Mouse (Mus musculus) lung, embryonic 15.5 days (tissue): Measurements from ENCODE around the gene Rgcc. TPM values are rescaled to one million over a fixed set of nuclear protein-coding genes. Genes with fewer than 3 reads are reported as not detected.
A peak's percentile ranks its signal among the peaks of the same experiment; 100 is the strongest.

Experiments used
- ATAC-seq: fragments of 200-750 bp; cut with Nextera tagmentation; 2 replicates; pipeline ENCODE4 v1.8.0; 2017; ENCODE audit warnings: moderate number of reproducible peaks, borderline replicate concordance; ENCODE audit not compliant: low FRiP score, low TSS enrichment; ENCODE audit errors: extremely low read depth
- H3K27ac ChIP-seq: fragments of 300-500 bp; sonication (generic); 2 replicates; pipeline ENCODE4 v1.5.1; 2015; ENCODE audit warnings: moderate library complexity, mild to moderate bottlenecking, inconsistent platforms
- H3K27me3 ChIP-seq: fragments of 300-500 bp; sonication (generic); 2 replicates; pipeline ENCODE4 v1.6.1; 2015; ENCODE audit warnings: inconsistent platforms
- H3K36me3 ChIP-seq: fragments of 300-500 bp; sonication (generic); 2 replicates; pipeline ENCODE4 v1.6.1; 2015; ENCODE audit warnings: inconsistent platforms
- H3K4me1 ChIP-seq: fragments of 300-500 bp; sonication (generic); 2 replicates; pipeline ENCODE4 v1.6.1; 2015; ENCODE audit warnings: inconsistent platforms
- H3K4me2 ChIP-seq: fragments of 300-500 bp; sonication (generic); 2 replicates; pipeline ENCODE4 v1.6.1; 2015; ENCODE audit warnings: inconsistent platforms, mild to moderate bottlenecking, moderate library complexity
- H3K4me3 ChIP-seq: fragments of 300-500 bp; sonication (generic); 2 replicates; pipeline ENCODE4 v1.5.1; 2015; ENCODE audit warnings: mild to moderate bottlenecking, inconsistent platforms
- H3K9ac ChIP-seq: fragments of 300-500 bp; sonication (generic); 2 replicates; pipeline ENCODE4 v1.6.1; 2015; ENCODE audit warnings: inconsistent platforms
- H3K9me3 ChIP-seq: fragments of 300-500 bp; sonication (generic); 2 replicates; pipeline ENCODE4 v1.6.1; 2016; ENCODE audit warnings: inconsistent platforms
- WGBS: fragments of 180-500 bp; shearing (Covaris S2); methylation state at CpG from one replicate; pipeline ENCODE4 v1.1.7; 2015; 5-methylcytosine and 5-hydroxymethylcytosine counted together
- polyA plus RNA-seq: library from polyadenylated mRNA; unstranded; fragments of >200 nt; fragmentation: Nextera tagmentation; extraction: Ambion mirVana; gene quantifications from 2 replicates; pipeline ENCODE4 v1.2.1, GENCODE M21; 2015

Gene Rgcc
- polyA plus RNA-seq, 1 experiment from 2014 or later: 154 TPM

- H3K4me1 ChIP-seq: peaks cover 5% of the 10 kb centered on the region; the same call in 1 of the 2 replicates
- H3K27ac ChIP-seq: no peak overlapping the region
- H3K9me3 ChIP-seq: no peaks in the 10 kb centered on the region
- H3K4me2 ChIP-seq: no peak overlapping the region
- no peak for ATAC-seq
- H3K27me3 ChIP-seq: no peaks in the 10 kb centered on the region
- 74% methylated on average over 12 of the region's 12 CpGs for WGBS
- no peak overlapping the region for H3K4me3 ChIP-seq
- no peaks in the 10 kb centered on the region for H3K36me3 ChIP-seq
- H3K9ac ChIP-seq: no peak overlapping the region
Measured at GRCm38 (mm10) chr14:79314245-79315010, 13.0 kb upstream of the Rgcc start.

DNA sequence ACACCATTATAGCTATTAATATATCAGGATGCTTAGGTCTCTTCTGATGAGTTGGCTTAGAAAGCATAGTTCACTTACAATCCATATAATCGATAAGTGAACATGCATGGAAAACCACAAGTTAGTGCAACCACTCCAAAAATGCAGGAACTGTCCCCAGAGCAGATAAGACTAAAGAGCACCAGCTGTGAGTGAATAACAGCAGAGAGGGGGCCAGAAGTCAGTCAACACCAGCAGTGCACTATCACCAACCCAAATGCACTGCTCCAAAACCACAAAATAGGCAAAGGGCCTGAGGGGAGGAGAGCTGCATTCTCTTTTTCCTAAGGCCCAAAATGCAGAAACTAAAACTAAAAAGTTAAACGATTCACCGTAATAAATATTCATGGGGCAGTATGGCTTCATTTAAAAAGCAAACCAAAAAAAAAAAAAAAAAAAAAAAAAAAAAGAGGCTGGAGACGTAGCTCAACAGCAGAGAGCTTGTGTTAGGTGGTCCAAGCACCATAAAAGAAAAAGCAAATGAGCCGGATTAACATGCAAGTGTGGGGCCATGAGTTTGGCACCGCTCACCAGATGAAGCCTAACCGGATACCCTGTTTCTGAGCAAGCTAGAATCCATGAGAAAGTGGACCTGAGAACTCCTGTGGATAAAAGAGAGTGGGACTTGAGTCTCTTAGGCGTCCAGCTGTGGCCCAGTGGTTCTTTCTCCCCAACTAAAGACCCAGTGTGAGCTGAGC, 12.2 kb upstream of the Rgcc start:
- H3K36me3 ChIP-seq: no peaks in the 10 kb centered on the region
- WGBS: 64% methylated on average over 8 of the region's 8 CpGs
- H3K9ac ChIP-seq: no peak overlapping the region
- H3K4me2 ChIP-seq: no peak overlapping the region
- H3K4me1 ChIP-seq: peaks cover 5% of the 10 kb centered on the region; the same call in 1 of the 2 replicates
- no peak overlapping the region for H3K4me3 ChIP-seq
- ATAC-seq: no peak
- no peaks in the 10 kb centered on the region for H3K27me3 ChIP-seq
- no peak overlapping the region for H3K27ac ChIP-seq
- no peaks in the 10 kb centered on the region for H3K9me3 ChIP-seq

GRCm38 (mm10) chr14:79312719-79313118, 11.3 kb upstream of the Rgcc start:
- no peak for ATAC-seq
- H3K4me3 ChIP-seq: no peak overlapping the region
- H3K9me3 ChIP-seq: no peaks in the 10 kb centered on the region
- H3K27ac ChIP-seq: no peak overlapping the region
- no peaks in the 10 kb centered on the region for H3K36me3 ChIP-seq
- no peak overlapping the region for H3K9ac ChIP-seq
- no peaks in the 10 kb centered on the region for H3K27me3 ChIP-seq
- WGBS: 66% methylated on average over 4 of the region's 4 CpGs
- H3K4me2 ChIP-seq: no peak overlapping the region
- H3K4me1 ChIP-seq: peaks cover 5% of the 10 kb centered on the region; the same call in 1 of the 2 replicates

- Histone ChIP-seq H3K4me2 (no peak overlapping the region), H3K9me3 (no peaks in the 10 kb centered on the region), H3K27me3 (no peaks in the 10 kb centered on the region), H3K4me3 (no peak overlapping the region), H3K4me1 (peaks cover 5% of the 10 kb centered on the region; the same call in 1 of the 2 replicates), H3K36me3 (no peaks in the 10 kb centered on the region), H3K27ac (no peak overlapping the region), H3K9ac (no peak overlapping the region)
- WGBS: 31% methylated on average over 3 of the region's 4 CpGs
- ATAC-seq: no peak
Measured at GRCm38 (mm10) chr14:79311918-79312454, 10.5 kb upstream of the Rgcc start.

DNA sequence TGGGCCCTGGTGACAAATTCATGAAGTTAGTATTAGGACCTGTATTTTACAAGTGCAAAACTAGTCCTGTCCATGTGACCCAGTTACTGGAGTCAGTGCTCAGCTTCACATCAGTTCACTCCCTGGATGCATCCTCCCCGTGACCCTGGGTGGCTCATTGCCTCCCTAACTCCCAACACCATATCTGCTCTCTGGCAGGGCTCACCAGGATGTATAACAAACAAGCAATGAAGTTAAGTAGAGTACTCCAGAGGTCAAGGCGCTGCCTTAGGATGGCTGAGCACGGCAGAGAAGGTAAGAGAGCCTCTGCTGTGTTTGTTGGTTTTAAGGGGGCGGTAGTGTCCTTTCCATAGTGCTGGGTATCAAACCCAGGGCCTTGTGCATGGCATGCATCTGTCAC, 7.7 kb upstream of the Rgcc start:
- WGBS: 33% methylated on average over 4 of the region's 4 CpGs
- H3K4me1 ChIP-seq: peaks cover 5% of the 10 kb centered on the region; the same call in 1 of the 2 replicates
- H3K27ac ChIP-seq: no peak overlapping the region
- H3K4me3 ChIP-seq: no peak overlapping the region
- H3K9me3 ChIP-seq: no peaks in the 10 kb centered on the region
- no peak for ATAC-seq
- no peak overlapping the region for H3K4me2 ChIP-seq
- H3K27me3 ChIP-seq: no peaks in the 10 kb centered on the region
- no peaks in the 10 kb centered on the region for H3K36me3 ChIP-seq
- H3K9ac ChIP-seq: no peak overlapping the region

- 42% methylated on average over 4 of the region's 4 CpGs for WGBS
- H3K9ac ChIP-seq: no peak overlapping the region
Measured at GRCm38 (mm10) chr14:79308364-79308763, 6.9 kb upstream of the Rgcc start.

GRCm38 (mm10) chr14:79307908-79308307, 6.5 kb upstream of the Rgcc start:
- Histone ChIP-seq H3K27me3 (no peaks in the 10 kb centered on the region), H3K4me2 (no peak overlapping the region), H3K27ac (no peak overlapping the region), H3K9me3 (no peaks in the 10 kb centered on the region), H3K4me1 (peaks cover 4% of the 10 kb centered on the region; the same call in 1 of the 2 replicates), H3K4me3 (no peak overlapping the region), H3K9ac (no peak overlapping the region), H3K36me3 (no peaks in the 10 kb centered on the region)
- 56% methylated on average over 5 of the region's 5 CpGs for WGBS
- ATAC-seq: no peak

More at GRCm38 (mm10) chr14:79308364-79308763, 6.9 kb upstream of the Rgcc start:
- Histone ChIP-seq H3K9me3 (no peaks in the 10 kb centered on the region), H3K4me3 (no peak overlapping the region), H3K4me1 (peaks cover 5% of the 10 kb centered on the region; the same call in 1 of the 2 replicates), H3K36me3 (no peaks in the 10 kb centered on the region), H3K27me3 (no peaks in the 10 kb centered on the region), H3K4me2 (no peak overlapping the region), H3K27ac (no peak overlapping the region)
- ATAC-seq: no peak

DNA sequence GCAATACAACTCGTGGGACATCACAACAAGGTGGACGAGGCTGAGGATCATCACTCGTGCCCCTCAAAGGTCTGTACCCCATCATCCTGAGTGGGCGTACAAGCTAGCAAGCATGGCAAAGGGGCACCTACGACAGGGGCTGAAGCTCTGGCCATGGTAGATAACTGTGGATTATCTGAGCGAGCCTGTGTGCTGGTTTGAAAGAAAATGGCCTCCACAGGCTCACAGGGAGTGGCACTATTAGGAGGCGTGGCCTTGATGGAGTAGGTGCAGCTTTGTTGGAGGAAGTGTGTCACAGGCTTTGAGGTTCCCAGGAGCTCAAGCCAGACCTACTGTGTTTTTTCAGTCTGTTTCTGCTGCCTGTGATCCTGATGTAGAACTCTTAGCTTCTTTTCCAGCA, 5.7 kb upstream of the Rgcc start:
- Histone ChIP-seq H3K4me2 (no peak overlapping the region), H3K9me3 (no peaks in the 10 kb centered on the region), H3K4me1 (no peaks in the 10 kb centered on the region), H3K36me3 (no peaks in the 10 kb centered on the region), H3K4me3 (no peak overlapping the region), H3K27me3 (no peaks in the 10 kb centered on the region; the same call in 1 of the 2 replicates), H3K27ac (no peak overlapping the region), H3K9ac (no peak overlapping the region)
- WGBS: 85% methylated on average over 7 of the region's 7 CpGs
- ATAC-seq: no peak

DNA sequence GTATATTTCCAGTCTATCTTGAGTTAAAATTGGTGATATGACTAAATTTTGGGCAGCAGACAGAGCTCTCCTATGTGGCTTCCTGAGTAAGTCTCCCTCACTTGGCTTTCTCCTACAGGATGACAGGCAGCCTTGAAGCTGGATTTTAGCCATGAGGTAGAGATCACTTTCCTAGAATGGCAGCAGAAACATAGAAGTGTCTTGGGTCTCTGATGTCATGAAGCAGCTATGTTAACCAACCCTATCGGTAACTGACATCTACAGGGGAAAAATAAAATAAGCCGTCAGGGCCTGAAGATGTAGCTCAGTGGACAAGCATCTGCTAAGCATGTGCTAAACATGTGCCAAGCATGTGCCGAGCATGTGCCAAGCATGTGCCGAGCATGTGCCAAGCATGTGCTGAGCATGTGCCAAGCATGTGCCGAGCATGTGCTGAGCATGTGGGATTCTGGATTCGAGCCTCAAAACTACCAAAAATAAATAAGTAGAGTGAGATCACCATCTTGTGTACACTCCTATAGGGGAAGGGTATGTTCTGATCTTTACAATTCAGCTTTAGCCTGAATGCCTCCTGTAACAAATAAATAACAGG, 3.5 kb upstream of the Rgcc start:
- Histone ChIP-seq H3K4me1 (peaks cover 11% of the 10 kb centered on the region), H3K27ac (no peak overlapping the region), H3K9me3 (no peaks in the 10 kb centered on the region), H3K4me3 (no peak overlapping the region), H3K36me3 (no peaks in the 10 kb centered on the region), H3K9ac (no peak overlapping the region), H3K4me2 (no peak overlapping the region), H3K27me3 (no peaks in the 10 kb centered on the region; the same call in 1 of the 2 replicates)
- no peak for ATAC-seq
- WGBS: 83% methylated on average over 6 of the region's 6 CpGs

GRCm38 (mm10) chr14:79303150-79303549, 1.7 kb upstream of the Rgcc start:
- H3K4me2 ChIP-seq: no peak overlapping the region
- H3K27me3 ChIP-seq: peaks cover 8% of the 10 kb centered on the region; the same call in 1 of the 2 replicates
- no peak overlapping the region for H3K27ac ChIP-seq
- no peak overlapping the region for H3K4me3 ChIP-seq
- H3K9me3 ChIP-seq: no peaks in the 10 kb centered on the region
- ATAC-seq: no peak
- no peak overlapping the region for H3K9ac ChIP-seq
- H3K4me1 ChIP-seq: peaks cover 18% of the 10 kb centered on the region
- 77% methylated on average over 2 of the region's 2 CpGs for WGBS
- no peaks in the 10 kb centered on the region for H3K36me3 ChIP-seq

DNA sequence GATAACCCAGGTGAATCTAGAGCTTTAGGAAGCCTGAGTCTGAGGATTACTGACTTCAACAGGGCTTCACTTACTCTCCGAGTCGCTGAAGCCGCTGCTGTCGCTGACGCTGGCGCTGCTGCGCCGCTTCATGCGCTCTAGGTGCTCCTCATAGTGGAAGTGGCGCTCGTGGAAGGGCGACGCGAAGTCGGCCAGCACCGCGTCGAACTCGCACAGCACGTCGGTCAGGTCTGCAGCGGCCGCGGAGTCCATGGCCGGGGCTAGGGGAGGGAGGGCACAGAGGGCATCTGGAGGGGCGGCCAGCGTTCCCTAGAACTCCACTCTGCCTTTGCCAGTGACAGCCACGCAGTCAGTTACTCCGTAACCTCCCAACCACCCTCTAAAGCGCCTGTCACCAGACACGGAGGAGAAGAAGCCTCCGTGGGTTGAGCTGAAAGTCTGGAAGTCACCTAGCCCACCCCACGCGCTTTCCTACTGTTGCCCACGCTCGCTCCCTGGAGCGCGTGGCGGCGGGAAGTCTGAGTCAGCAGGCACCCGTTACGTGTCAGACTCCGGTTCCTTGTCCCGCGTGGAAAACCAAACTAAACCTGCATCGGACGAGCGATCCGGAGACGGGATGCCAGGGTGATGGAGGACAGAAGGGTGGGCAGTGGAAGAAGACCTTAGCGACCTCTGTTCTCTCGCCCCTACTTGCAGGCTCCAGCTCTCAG, 649 bp downstream of the Rgcc start:
- Histone ChIP-seq H3K9me3 (no peaks in the 10 kb centered on the region), H3K27me3 (peaks cover 8% of the 10 kb centered on the region; the same call in 1 of the 2 replicates), H3K4me2 (peak overlapping the region; percentile 99), H3K27ac (no peak overlapping the region; the same call in 1 of the 2 replicates), H3K4me1 (peaks cover 23% of the 10 kb centered on the region), H3K4me3 (peak overlapping the region; percentile 67), H3K9ac (peak overlapping the region; percentile 67), H3K36me3 (no peaks in the 10 kb centered on the region)
- ATAC-seq: peak; percentile 12
- 1% methylated on average over 51 of the region's 52 CpGs for WGBS
